Mouse (Mus musculus) brain, embryonic 14.5 days (tissue): ENCODE results near the gene Dtnb.

ENCODE experiments used
- CTCF ChIP-seq: fragments of 200-500 bp; IDR thresholded peaks from 2 replicates; pipeline ENCODE4 v1.5.1; 2012; ENCODE audit warnings: inconsistent platforms, mild to moderate bottlenecking, moderate library complexity, borderline replicate concordance; ENCODE audit not compliant: insufficient read depth, insufficient read length; ENCODE audit errors: extremely low read depth
- POLR2A ChIP-seq: fragments of 200-500 bp; IDR thresholded peaks from 2 replicates; pipeline ENCODE4 v1.6.1; 2012; ENCODE audit warnings: mild to moderate bottlenecking, inconsistent platforms, borderline replicate concordance; ENCODE audit not compliant: poor library complexity, insufficient read depth, insufficient read length, severe bottlenecking; ENCODE audit errors: extremely low read depth

DNA sequence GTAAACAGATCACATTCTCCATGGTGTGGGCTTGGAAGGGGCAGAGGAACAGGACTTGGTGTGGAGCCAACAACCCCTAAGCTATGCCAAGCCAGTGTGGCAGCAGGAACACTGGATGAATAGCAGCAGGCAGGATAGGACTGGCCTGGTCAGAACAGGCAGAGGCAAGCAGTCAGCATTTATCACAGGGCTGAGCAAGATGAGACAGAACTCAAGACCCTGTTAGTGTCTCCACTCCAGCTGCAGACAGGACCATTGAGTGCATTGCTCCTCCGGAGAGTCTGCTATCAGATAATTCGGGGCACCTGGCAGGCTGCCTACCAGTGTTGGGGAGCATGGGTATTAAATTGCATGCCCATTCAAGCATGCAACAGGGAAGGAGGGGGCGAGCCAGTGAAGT lies 34.6 kb upstream of the Dtnb start:
- TF ChIP-seq POLR2A (no peak), CTCF (no peak)
